Mouse (Mus musculus): Measurements from ENCODE around the gene Focad.
A peak's percentile ranks its signal among the peaks of the same experiment; 100 is the strongest.

Gene Focad

DNA sequence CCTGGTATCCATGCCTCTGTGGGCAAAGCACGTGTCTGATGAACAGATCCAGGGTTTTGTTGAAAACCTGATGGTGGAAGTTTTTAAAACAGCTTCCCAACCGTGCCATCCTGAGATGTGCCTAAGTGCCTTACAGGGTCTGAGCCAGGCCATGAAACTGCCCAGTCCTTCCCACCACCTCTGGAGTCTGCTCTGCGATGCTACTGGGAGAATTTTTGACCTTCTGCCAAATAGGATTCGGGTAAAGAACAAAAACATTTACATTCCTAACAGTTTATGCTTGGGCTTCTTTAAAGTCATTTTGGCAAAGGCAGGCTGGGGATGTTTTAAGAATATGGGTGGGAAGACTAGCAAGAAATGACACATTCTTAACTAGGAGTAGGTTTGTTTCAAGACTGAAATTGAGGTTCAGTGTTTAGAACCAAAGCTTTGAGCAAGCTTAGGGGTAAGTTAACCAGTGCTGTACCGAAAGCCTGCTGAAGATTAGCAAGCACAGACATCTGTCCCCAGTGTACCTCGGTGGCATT is 302.6 kb downstream of the Focad start:
- no peak for DNase-seq (ENCODE audit: low spot score in 2 of 2)

- DNase-seq (ENCODE audit: low spot score in 2 of 2): no peak
Measured at GRCm38 (mm10) chr4:88400302-88400991, 306.0 kb downstream of the Focad start.

DNA sequence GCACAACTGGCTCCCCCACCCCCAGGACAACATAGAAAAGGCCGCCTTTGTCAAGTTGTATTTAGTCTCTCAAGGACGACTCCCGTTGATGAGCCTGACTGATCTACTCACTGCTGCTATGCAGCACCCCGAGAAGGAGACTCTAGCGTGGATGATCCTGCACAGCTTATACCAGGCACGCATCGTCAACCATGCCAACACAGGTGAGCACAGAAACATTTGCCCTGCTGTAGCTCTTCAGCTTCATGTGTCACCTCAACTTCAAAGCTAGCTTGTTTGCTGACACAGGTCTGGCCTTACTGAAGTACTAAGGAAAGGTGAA is 306.5 kb downstream of the Focad start:
- DNase-seq (ENCODE audit: low spot score in 2 of 2): no peak

GRCm38 (mm10) chr4:88402884-88403283 is 308.5 kb downstream of the Focad start:
- no peak for DNase-seq (ENCODE audit: low spot score in 2 of 2)

GRCm38 (mm10) chr4:88406887-88407696 is 312.7 kb downstream of the Focad start:
- peak; percentile 81 to 85 for DNase-seq (ENCODE audit: low spot score in 2 of 2)

DNA sequence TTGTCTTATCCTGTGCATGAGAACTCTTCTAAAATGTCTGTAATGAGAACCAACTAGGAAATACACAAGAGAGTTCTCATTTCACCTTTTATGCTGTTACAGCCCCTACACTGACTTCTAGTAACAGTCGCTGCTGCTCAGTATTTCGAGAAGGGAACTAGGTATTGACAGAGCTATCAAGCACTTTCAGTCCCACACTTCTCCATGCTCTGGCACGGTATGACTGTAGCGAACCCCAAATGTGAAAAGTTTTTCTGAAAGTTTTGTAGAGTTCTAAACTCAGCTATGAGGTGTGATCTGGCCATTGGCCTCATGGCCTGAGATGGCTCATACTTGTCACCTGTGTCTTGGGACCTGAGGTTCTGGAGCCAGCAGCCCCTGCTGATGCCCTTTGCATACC is 314.9 kb downstream of the Focad start:
- no peak for DNase-seq (ENCODE audit: low spot score in 2 of 2)

DNA sequence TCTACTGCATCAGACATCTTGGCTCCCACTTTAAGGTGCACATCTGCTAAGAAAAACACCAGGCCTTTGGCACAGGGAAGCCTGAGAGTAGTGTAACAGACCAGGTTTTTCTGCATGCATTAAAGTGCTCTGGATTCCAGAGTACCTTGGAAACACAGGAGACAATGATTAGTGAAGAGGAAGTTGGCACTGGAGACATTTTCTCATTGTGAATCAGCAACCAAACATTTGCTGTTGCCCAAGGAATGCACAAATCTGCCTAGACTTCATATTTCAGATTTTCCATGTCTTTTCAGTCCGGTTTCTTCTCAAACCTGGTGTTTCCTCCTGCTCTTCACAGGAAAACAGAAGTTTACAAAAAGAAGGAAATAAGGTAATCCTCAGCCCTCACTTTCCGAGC is 317.9 kb downstream of the Focad start:
- DNase-seq (ENCODE audit: low spot score in 2 of 2): no peak

DNA sequence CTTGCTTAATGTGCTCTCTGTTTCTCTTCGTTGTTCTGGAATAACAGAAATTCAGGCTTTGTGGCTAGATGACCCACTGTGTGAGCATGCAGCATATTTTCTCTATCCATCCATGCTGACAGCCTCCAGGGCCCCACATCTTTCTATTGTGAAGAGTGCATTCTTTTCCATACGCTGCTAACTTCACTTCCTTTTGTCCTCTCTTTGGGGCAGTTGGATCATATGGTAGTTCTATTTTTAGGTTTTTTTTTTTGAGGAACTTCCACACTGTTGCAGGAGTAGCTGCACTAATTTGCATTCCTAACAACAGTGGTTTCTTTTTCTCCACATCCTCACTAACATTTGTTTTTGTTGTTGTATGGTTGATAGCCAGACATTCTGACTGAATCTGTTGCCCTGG is 320.6 kb downstream of the Focad start:
- DNase-seq (ENCODE audit: low spot score in 2 of 2): no peak

- no peak for DNase-seq (ENCODE audit: low spot score in 2 of 2)
Measured at GRCm38 (mm10) chr4:88419378-88419777, 324.9 kb downstream of the Focad start.

DNA sequence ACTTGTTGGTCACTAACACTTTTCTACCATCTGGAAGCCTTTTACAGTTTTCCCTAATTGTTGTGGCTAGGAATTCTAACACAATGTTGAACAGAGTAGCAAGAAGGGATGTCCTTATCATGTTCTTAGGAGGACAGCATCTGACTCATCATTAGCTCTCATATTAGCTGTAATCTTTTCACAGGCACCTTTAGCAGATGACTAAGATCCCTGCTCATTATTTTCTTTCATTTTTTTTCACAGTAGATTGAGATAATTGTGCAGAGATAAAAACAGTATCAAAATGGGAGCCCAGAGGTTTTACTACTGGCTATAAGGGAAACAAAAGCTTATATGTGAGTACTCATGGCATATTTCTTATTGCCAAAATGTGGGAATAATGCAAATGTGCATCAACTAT is 330.1 kb downstream of the Focad start:
- no peak for DNase-seq (ENCODE audit: low spot score in 2 of 2)

- DNase-seq (ENCODE audit: low spot score in 2 of 2): no peak
Measured at GRCm38 (mm10) chr4:88427630-88428239, 333.3 kb downstream of the Focad start.

DNA sequence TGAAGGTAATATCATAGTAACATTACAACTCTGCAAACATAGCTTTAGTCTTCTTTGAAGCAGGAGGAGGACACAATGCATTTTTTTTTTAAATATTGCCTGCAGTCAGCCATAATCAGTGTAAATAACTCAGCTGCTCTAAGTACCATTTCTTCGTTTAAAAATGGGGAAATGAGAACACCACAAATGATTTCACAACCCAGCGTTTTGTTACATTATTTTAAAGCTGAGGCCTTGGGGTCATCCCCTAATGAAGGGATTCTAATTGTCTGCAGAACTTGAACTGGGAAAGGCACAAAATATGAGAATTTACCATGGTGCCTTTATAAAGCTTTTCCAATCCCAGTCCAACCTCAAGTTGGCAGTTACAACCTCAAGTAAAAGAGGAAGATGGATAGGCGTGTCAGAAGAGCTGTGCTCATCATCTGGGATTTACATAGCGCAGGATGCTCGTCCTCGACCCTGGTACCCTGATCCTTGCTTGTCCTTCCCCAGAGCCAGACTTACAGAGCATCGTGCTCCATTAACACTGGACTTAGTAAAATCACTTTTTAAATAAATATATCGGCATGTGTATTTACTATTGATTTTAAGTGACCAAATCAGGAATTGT is 338.1 kb downstream of the Focad start:
- no peak for DNase-seq (ENCODE audit: low spot score in 2 of 2)

DNA sequence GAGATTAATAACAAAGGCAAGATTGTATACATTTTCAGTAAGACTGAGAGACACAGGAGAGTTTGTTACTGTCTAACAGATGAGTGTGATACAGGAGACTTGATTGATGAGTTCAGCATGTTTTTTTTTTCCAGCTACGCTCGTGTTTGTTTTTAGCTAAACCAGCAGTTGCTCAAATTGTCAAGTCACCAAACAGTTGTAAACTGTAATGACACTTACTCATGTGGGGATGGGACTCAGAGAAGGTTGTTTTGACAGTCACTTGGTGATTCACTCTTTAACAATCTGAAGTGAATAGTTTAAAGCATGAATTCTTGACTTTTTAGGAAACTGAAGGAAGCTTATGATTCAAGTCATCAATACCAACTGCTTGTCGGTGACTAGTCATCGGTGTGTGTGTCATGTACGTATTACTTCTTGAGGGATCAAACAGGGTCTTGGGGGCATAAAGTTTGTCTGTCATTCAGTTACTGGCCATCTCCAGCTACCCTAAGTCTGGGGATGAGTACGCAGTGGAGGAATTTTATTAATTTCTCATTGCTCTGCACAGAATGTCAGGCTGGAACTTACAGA is 342.2 kb downstream of the Focad start:
- no peak for DNase-seq (ENCODE audit: low spot score in 2 of 2)

- DNase-seq (ENCODE audit: low spot score in 2 of 2): no peak
Measured at GRCm38 (mm10) chr4:88437166-88437565, 342.7 kb downstream of the Focad start.

DNA sequence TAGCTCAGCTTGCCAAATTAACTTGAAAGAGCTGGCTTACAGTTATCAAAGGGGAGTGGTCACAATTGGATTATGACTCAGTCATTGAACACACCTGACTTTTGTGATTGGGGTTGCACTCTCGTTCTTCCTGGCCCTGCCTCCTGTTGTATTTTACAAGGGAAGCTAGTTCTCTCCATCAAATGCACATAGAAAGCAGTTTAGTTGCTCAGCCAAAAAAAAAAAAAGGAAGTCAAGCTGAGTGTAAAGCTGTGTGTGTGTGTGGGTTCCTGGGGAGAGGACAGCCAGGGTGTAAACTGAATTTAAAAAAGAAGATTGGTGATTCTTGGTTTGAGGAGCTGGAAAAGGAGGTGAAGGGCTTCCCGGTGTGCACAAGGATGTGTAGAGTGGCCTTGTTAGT is 343.5 kb downstream of the Focad start:
- no peak for DNase-seq (ENCODE audit: low spot score in 2 of 2)

DNA sequence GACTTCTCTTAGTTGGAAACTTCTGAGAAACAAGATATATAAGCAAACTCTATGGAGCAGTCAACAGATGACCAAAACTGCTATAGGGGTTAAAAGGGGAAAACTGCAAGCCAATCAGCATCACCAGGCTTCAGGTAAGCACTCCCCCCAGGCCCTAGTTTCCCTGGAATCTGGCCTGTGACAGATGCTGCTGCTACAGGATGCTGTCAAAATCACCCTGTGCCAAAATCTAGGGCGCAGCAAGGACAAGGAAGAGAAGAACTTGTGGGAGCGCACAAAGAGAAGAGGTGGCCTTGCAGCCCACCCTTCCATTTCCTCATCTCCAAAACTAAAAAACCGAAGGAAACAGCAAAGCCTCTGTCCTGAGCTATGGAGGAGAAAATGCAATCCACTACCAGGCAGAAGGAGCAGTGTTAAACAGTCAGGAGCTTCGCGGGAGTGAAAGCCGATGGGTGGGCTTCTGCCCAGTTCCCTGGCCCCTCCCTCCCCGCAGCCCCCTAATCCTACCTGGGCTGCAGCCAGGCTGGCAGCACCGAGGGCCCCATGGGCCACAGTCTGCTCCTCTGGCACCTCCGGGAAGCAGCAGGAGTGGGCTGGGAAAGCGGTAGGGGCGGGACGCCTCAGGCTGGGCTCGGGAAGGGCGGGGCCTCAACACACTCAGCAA is 344.0 kb downstream of the Focad start, which contains the start of gene Hacd4:
TSS of gene Hacd4 (minus strand) at position 603 of the 664 bp plus-strand sequence.
- DNase-seq (ENCODE audit: low spot score in 2 of 2): peak; percentile 44

DNA sequence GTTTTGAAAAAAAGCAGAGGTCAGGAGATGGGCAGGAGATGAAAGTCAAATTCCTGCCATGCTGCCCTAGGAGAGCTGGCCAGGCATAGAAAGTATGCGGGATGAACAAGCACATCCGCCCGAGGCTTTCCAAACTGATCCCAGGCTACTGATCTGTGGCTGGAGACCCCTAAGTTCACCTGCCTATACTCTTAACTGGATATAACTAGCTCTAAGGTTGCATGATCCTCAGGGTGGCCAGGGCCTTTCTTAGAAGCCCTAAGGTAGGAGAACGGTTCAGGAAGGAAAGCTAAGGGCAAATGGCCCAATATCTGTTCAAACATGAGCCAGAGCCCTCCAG is 344.5 kb downstream of the Focad start:
- no peak for DNase-seq (ENCODE audit: low spot score in 2 of 2)

DNA sequence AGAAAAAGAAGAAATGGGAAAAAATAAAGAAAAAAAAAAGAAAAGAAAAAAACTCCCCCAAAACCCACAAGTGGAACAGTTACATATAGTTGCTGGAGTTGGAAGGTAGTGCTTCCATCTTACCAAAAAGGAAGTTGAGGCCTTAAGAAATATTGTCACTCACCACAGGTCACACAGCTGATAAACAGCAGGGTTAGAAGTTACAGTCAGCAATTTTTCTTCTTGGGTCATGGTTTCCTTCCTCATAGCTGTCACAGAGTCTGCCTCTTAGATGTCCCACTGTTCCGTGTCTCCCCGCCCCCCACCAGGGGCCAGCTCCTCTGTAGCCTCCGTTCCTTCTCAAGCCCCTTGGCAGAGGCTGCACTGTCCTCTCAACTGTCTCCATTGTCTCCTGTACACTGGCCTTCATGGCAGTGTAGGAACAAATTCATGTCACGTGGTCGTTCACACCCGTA is 345.3 kb downstream of the Focad start:
- DNase-seq (ENCODE audit: low spot score in 2 of 2): no peak

GRCm38 (mm10) chr4:88440814-88441213 is 346.4 kb downstream of the Focad start:
- no peak for DNase-seq (ENCODE audit: low spot score in 2 of 2)

- no peak for DNase-seq (ENCODE audit: low spot score in 2 of 2)
Measured at GRCm38 (mm10) chr4:88448976-88449375, 354.5 kb downstream of the Focad start.

DNA sequence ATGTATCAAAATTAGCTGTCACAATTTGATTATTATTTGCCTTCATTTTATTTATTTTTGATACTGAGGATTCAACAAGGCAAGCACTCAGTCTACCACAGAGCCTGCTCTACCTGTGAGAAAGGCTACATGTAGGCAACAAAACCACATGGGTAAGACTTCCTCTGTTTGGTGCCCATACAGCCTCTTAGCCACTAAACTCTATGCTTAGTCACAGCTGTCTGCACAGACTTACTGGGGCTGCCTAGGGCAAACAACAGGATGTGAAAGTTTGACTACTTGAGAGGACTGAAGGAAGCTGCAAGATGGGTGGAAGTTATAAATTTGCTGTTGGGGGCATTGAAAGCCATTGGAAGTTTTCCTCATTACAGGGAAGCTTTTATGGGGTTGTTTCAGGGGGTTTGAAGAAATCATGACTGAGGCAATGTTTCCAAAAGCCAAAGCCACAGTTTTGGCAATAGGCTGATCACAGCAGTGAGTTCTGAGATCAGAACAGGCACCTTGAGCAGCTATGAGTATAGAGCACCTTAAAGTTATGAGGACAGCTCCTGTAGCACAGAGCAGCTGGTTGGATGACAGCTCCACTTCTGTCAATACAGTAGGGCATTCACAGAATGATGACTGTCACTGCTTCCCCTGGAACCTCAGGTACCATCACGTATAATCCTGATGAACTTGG is 355.8 kb downstream of the Focad start:
- no peak for DNase-seq (ENCODE audit: low spot score in 2 of 2)

Measured in right cerebral cortex, postnatal 10 days (tissue).